Mouse (Mus musculus) heart, embryonic 14.5 days (tissue): ENCODE measurements around the gene Ttbk1. TPM values are rescaled to one million over a fixed set of nuclear protein-coding genes. Genes with fewer than 3 reads are reported as not detected.
A peak's percentile ranks its signal among the peaks of the same experiment; 100 is the strongest.

Experiments used
- ATAC-seq: fragments of 200-750 bp; cut with Nextera tagmentation; 2 replicates; pipeline ENCODE4 v1.8.0; 2017; ENCODE audit warnings: low read depth, moderate TSS enrichment; ENCODE audit not compliant: insufficient number of reproducible peaks, insufficient read depth, low FRiP score
- H3K27ac ChIP-seq, 2 experiments: fragments of 200-500 bp in 1 of 2; fragments of 300-500 bp in 1 of 2; sonication (generic) in 1 of 2; replicated peaks in 1 of 2; 2 replicates each; pipeline ENCODE4 v1.5.1; 2012 to 2014; ENCODE audit warnings: low read depth in 2 of 2, low read length in 2 of 2, control low read depth in 1 of 2, mild to moderate bottlenecking in 1 of 2, mixed read lengths in 1 of 2; ENCODE audit not compliant: control insufficient read depth in 1 of 2, insufficient read depth in 1 of 2
- H3K27me3 ChIP-seq: fragments of 300-500 bp; sonication (generic); 2 replicates; pipeline ENCODE4 v1.6.1; 2014; ENCODE audit warnings: mild to moderate bottlenecking, low read length, control low read depth; ENCODE audit not compliant: control insufficient read depth, insufficient read depth
- H3K36me3 ChIP-seq: fragments of 300-500 bp; sonication (generic); 2 replicates; pipeline ENCODE4 v1.6.1; 2014; ENCODE audit warnings: mild to moderate bottlenecking, control low read depth, low read length, mixed read lengths; ENCODE audit not compliant: control insufficient read depth, insufficient read depth
- H3K4me1 ChIP-seq, 2 experiments: fragments of 200-500 bp in 1 of 2; fragments of 300-500 bp in 1 of 2; sonication (generic) in 1 of 2; 2 replicates each; pipeline ENCODE4 v1.6.1; 2012 to 2014; ENCODE audit warnings: low read length in 2 of 2, control low read depth in 1 of 2, mixed read lengths in 1 of 2; ENCODE audit not compliant: control insufficient read depth in 2 of 2, insufficient read depth in 2 of 2
- H3K4me2 ChIP-seq: fragments of 300-500 bp; sonication (generic); 2 replicates; pipeline ENCODE4 v1.6.1; 2014; ENCODE audit warnings: mild to moderate bottlenecking, low read length
- H3K4me3 ChIP-seq, 2 experiments: fragments of 200-500 bp in 1 of 2; fragments of 300-500 bp in 1 of 2; sonication (generic) in 1 of 2; 2 replicates each; pipeline ENCODE4 v1.5.1; 2012 to 2014; ENCODE audit warnings: low read length in 2 of 2, mild to moderate bottlenecking in 2 of 2, control low read depth in 1 of 2, low read depth in 1 of 2, moderate library complexity in 1 of 2; ENCODE audit not compliant: control insufficient read depth in 1 of 2, insufficient read depth in 1 of 2
- H3K9ac ChIP-seq: fragments of 300-500 bp; sonication (generic); 2 replicates; pipeline ENCODE4 v1.6.1; 2014; ENCODE audit warnings: mild to moderate bottlenecking, low read length
- H3K9me3 ChIP-seq: fragments of 300-500 bp; sonication (generic); 2 replicates; pipeline ENCODE4 v1.6.1; 2016; ENCODE audit warnings: low read length, control low read depth; ENCODE audit not compliant: control insufficient read depth
- WGBS: fragments of 180-500 bp; shearing (Covaris S2); extraction: QIAGEN DNeasy Blood & Tissue Kit; methylation state at CpG from one replicate; pipeline ENCODE4 v1.1.7; 2014; 5-methylcytosine and 5-hydroxymethylcytosine counted together
- polyA plus RNA-seq: library from polyadenylated mRNA; unstranded; fragments of >200 nt; fragmentation: Nextera tagmentation; extraction: Ambion mirVana; gene quantifications from 2 replicates; pipeline ENCODE4 v1.2.1, GENCODE M21; 2014

Ttbk1 gene
- polyA plus RNA-seq, 1 experiment from 2014 or later: 0.16 TPM

DNA sequence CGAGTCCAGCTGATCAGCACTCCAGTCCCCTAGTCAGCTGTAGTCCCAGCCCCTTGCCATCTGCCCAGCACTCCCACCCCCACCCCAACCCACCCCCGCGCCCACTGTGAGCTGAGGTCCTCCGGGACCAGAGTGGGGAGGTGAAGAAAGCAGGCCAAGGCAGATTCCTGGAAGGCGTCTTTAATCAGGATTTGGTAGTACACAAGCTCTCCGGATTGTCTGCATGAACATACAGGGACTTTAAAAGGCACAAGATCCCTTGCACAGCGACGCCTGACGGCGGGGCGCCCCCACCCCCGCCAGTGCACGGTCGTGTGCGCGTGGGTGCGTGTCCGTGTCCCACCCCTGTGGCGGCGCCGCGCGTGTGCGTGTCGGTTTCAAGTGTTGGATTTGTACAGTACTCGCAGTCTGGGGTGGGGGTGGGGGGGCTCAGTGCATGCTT lies 33.5 kb downstream of the Ttbk1 start:
- WGBS: 1% methylated on average over 26 of the region's 26 CpGs
- Histone ChIP-seq H3K9ac (peak overlapping the region; percentile 64; the same call in 1 of the 2 replicates), H3K4me2 (peak overlapping the region; percentile 88), H3K9me3 (no peaks in the 10 kb centered on the region), H3K27ac (no peak overlapping the region), H3K27me3 (peaks cover 43% of the 10 kb centered on the region), H3K4me1 (peaks cover 25 to 36% of the 10 kb centered on the region in 2 experiments), H3K4me3 (peak overlapping the region; percentile 31 to 49), H3K36me3 (no peaks in the 10 kb centered on the region)
- no peak for ATAC-seq

DNA sequence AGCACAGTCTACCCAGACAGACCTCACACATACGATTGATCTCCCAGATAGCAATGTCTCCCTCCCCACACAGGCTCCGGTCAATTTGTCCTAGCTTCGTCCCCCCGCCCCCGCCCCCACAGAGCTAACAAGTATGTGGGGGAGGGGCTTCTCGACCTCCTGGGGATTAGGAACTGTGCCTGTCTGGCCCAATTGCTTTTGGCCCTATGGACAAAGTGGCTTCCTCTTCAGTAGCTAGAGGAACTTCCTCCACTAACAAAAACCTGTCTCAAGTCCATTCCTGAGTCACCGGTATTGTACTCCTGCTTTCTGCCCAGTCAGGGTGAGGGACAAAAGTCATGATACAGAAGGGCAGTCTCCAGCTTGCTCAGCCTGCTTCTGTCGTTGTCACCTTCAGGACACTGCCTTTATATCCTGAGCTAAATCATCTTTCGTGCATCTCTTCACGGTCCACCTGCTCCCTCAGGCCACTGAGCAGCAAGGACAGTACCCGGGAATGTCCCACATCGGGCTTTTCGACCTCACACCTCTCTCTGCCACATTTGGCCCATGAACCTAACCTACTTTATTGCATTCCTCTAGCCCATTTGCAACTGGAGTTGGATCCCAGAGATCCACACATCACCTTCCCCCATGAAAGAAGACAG lies 34.0 kb downstream of the Ttbk1 start:
- Histone ChIP-seq H3K4me3 (no peak overlapping the region), H3K27me3 (peaks cover 46% of the 10 kb centered on the region), H3K9ac (no peak overlapping the region), H3K36me3 (no peaks in the 10 kb centered on the region), H3K9me3 (no peaks in the 10 kb centered on the region), H3K27ac (no peak overlapping the region), H3K4me1 (peaks cover 20 to 32% of the 10 kb centered on the region in 2 experiments), H3K4me2 (peak overlapping the region; percentile 88; the same call in 1 of the 2 replicates)
- 12% methylated on average over 13 of the region's 13 CpGs for WGBS
- ATAC-seq: no peak

DNA sequence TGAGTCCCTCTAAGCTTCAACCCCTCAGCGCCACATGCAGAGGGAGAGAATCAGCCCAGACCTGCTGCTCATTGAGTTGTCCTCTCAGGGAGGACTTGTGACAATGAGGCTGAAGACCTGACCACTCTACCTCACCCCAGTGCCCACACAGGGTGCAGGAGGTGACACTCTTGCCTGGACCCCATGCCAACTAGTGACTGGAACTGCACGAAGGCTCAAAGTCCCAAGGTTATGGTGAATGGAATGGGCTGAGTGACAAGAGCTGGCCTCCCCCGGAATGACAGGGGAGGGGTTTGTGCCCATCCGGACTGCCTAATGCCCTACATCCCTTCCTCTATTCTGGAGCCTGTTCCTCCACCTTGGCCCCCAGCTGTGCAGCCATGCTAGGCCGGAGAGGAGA lies 34.8 kb downstream of the Ttbk1 start:
- no peak for ATAC-seq
- Histone ChIP-seq H3K9ac (no peak overlapping the region), H3K4me3 (no peak overlapping the region), H3K27ac (no peak overlapping the region), H3K27me3 (peaks cover 46% of the 10 kb centered on the region), H3K4me2 (no peak overlapping the region), H3K9me3 (no peaks in the 10 kb centered on the region), H3K4me1 (peaks cover 16 to 25% of the 10 kb centered on the region in 2 experiments), H3K36me3 (no peaks in the 10 kb centered on the region)
- 42% methylated on average over 5 of the region's 5 CpGs for WGBS

DNA sequence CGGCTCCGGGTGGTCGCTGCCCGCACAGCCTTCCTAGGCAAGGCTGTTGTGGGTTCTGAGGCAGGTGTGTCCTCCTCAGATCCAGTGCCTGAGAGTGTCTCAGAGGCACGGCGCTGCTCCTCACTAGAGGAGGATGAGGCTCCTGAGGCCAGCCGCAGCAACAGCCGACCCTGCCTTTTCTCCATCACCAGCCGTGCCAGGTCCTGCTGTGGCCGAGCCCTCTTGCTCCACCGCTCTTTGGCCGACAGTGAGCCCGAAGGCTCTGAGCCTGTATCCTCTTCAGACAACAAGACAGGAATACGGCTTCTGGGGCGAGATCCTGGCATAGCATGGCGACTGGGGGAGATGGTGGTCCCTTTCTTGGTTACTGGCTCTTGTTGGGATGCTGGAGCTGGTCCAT lies 41.2 kb downstream of the Ttbk1 start:
- Histone ChIP-seq H3K36me3 (no peaks in the 10 kb centered on the region), H3K9ac (no peak overlapping the region), H3K27ac (no peak overlapping the region), H3K27me3 (peaks cover 55% of the 10 kb centered on the region), H3K4me3 (no peak overlapping the region), H3K9me3 (no peaks in the 10 kb centered on the region), H3K4me1 (no peaks in the 10 kb centered on the region; a peak in 1 of 4 replicates), H3K4me2 (no peak overlapping the region)
- 92% methylated on average over 16 of the region's 16 CpGs for WGBS
- no peak for ATAC-seq

DNA sequence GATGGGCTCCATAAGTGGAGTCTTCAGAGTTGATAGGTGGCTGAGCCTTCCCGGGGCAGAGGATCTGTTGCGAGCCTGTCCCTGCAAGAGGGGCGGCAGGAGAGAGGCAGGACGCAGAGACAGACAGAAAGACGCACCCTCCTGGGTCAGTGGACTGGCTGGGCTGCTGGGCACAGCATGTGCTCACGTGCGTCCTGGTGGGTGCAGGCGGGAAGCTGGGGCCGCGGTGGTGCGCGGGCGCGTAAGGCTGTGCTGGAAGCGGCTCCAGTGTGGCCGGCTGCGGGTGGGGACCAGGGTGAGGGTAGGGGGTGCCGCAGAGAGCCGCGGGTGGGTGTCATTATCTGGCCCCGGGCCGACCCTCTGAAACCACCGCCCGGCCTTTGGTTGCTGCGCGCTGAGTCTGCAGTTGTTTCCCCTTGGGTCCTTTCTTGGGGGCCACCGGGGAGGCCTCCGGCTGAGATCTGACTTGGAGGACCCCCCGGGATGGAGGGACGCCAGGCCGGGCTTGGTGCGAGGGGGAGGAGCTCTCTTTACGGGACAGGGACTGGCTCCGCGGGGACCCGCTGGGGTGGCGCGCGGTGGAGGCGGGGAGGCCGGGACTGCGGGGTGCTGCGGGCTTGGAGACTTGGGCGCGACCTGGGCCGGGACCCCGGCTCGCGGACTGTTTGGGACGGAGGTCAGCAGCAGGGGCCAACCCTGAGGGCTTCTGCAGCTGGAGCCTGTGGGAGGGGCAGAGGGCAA lies 42.5 kb downstream of the Ttbk1 start:
- Histone ChIP-seq H3K9ac (peak overlapping the region; percentile 62), H3K4me2 (peak overlapping the region; percentile 75), H3K4me1 (no peaks in the 10 kb centered on the region; a peak in 1 of 4 replicates), H3K36me3 (no peaks in the 10 kb centered on the region), H3K27ac (no peak overlapping the region), H3K9me3 (no peaks in the 10 kb centered on the region), H3K4me3 (peak overlapping the region; percentile 29 to 40), H3K27me3 (peaks cover 60% of the 10 kb centered on the region)
- 3% methylated on average over 49 of the region's 50 CpGs for WGBS
- ATAC-seq: no peak

DNA sequence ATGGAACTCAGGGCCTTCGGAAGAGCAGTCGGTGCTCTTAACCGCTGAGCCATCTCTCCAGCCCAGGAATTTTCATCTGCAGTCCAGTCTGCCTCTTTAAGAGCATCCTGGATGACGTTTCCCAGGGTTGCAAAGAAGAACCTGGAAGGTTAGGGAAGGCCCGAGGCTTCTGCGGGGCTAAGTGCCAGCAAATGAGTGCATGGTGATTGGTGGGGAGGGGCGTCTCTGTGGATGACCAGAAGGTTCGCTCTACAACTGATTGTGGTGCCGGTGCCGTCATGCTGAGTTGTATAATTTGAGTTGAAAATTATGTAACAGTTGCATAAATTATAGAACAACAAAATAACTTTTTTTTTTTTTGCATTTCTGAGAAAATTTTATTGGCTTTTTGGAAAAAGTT lies 48.3 kb downstream of the Ttbk1 start:
- Histone ChIP-seq H3K4me2 (no peak overlapping the region), H3K27me3 (peaks cover 46% of the 10 kb centered on the region)
- 90% methylated on average over 10 of the region's 10 CpGs for WGBS

DNA sequence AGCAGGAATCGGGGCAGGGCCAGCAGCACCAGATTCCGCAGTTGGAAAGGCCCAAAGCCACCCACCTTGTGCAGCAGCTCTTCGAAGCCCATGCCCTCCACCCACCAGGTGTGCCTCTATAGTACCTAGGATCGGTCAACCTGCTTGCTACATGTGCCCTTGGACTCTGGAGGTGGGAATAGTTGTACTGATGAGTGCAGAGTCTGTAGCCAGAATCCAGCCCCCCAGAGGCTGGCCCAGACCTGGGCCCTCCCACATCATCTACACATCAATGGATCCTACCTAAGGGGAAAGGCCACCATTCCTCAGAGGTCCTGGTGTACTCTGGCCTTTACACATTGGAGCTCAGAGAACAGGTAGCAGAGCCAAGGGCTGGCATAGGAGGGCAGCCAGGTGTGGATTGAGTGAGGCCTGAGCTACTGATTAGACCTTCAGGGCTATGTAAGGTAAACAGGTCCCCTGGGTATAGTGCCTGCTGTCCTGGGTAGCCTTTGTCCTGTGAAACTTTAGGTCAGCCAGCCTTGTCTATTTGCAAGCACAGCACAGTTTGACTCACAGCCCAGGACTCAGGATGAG lies 49.1 kb downstream of the Ttbk1 start, which contains the start of gene Slc22a7:
TSS of gene Slc22a7 (minus strand) at position 160 of the 576 bp plus-strand sequence.
- H3K27ac ChIP-seq: no peak within 1 kb of the TSS
- 88% methylated on average over 4 of the region's 4 CpGs for WGBS
- H3K4me2 ChIP-seq: no peak within 1 kb of the TSS
- peaks cover 38% of the 10 kb centered on the region for H3K27me3 ChIP-seq
- H3K9ac ChIP-seq: no peak within 1 kb of the TSS
- no peaks in the 10 kb centered on the region for H3K36me3 ChIP-seq
- ATAC-seq: no peak
- no peaks in the 10 kb centered on the region for H3K9me3 ChIP-seq
- H3K4me1 ChIP-seq: no peaks in the 10 kb centered on the region; a peak in 1 of 4 replicates
- H3K4me3 ChIP-seq: no peak within 1 kb of the TSS

More for the DNA sequence above, 48.3 kb downstream of the Ttbk1 start:
- Histone ChIP-seq H3K27ac (no peak overlapping the region), H3K4me1 (no peaks in the 10 kb centered on the region; a peak in 1 of 4 replicates), H3K9me3 (no peaks in the 10 kb centered on the region), H3K9ac (no peak overlapping the region), H3K36me3 (no peaks in the 10 kb centered on the region), H3K4me3 (no peak overlapping the region)
- no peak for ATAC-seq
